Mouse (Mus musculus) heart, postnatal 25 days (tissue): ENCODE data around the gene Map3k5. TPM values are rescaled to one million over a fixed set of nuclear protein-coding genes. Genes with fewer than 3 reads are reported as not detected.
A peak's percentile ranks its signal among the peaks of the same experiment; 100 is the strongest.

Source experiments
- DNase-seq: peaks from one replicate; pipeline ENCODE4 v3.0.0; 2022; ENCODE audit warnings: low spot score
- intact Hi-C: fragments of 180-260 bp; cut with DNase I; formaldehyde crosslinking; loops from one replicate; pipeline ENCODE4 v1.15.1; 2025
- total RNA-seq, 2 experiments: library from RNA; stranded (reverse); gene quantifications; 2 replicates each; pipeline ENCODE4 v1.2.3; 2021

Gene Map3k5
- total RNA-seq, 2 experiments from 2014 or later: 37.0 to 37.7 TPM

DNA sequence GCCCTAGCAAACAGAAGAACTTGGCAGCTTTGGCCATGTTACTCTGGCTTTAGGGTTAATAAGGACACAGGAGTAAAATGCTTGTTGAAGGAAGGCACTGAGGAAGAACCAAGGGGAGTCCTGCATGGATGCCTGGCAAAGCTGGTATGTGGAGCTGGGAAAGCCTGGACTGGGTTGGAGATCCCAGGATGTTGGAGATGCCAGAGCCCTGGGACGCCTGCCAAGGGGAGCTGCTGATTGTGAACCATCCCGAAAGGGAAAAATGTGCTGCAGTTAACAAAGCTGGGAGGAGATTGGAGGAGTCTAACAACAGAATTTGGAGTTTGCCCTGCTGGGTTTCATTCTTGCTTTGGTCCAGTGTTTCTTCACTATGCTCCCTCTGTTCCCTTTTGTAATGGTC is 97.7 kb downstream of the Map3k5 start:
- DNase-seq: peak; percentile 25
- intact Hi-C loops: no loop called here

GRCm38 (mm10) chr10:20036375-20036774 is 102.1 kb downstream of the Map3k5 start:
- DNase-seq: no peak

GRCm38 (mm10) chr10:20036846-20037245 is 102.6 kb downstream of the Map3k5 start:
- intact Hi-C loops: no loop called here
- no peak for DNase-seq

More at GRCm38 (mm10) chr10:20036375-20036774, 102.1 kb downstream of the Map3k5 start:
- intact Hi-C loops: no loop called here

GRCm38 (mm10) chr10:20039531-20039930 is 105.3 kb downstream of the Map3k5 start:
- no peak for DNase-seq
- intact Hi-C loops: no loop called here

- DNase-seq: peak; percentile 51
- intact Hi-C loops: no loop called here
Observed at GRCm38 (mm10) chr10:20040116-20040515, 105.8 kb downstream of the Map3k5 start.

DNA sequence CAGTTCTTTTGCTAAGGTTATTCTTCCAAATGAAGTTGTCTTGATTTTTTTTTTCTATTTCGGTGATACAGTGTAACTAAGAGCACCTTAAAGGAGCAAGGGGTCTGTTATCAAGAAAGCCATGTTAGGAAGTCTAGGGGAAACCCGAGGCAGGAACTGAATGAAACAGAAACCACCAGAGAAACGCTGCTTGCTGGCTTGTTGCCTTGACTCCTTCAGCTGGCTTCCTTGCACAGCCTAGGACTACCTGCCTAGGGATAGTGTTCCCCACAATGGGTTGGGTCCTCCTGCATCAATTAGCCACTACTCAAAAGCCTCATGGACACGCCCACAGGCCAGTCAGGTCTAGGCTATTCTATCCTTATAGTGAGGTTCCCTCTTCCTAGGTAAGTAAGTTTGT is 106.4 kb downstream of the Map3k5 start:
- DNase-seq: no peak
- intact Hi-C loops: no loop called here

- intact Hi-C loops: no loop called here
- DNase-seq: no peak
Observed at GRCm38 (mm10) chr10:20042081-20042480, 107.8 kb downstream of the Map3k5 start.

- DNase-seq: no peak
- intact Hi-C loops: no loop called here
Observed at GRCm38 (mm10) chr10:20044051-20044450, 109.8 kb downstream of the Map3k5 start.

DNA sequence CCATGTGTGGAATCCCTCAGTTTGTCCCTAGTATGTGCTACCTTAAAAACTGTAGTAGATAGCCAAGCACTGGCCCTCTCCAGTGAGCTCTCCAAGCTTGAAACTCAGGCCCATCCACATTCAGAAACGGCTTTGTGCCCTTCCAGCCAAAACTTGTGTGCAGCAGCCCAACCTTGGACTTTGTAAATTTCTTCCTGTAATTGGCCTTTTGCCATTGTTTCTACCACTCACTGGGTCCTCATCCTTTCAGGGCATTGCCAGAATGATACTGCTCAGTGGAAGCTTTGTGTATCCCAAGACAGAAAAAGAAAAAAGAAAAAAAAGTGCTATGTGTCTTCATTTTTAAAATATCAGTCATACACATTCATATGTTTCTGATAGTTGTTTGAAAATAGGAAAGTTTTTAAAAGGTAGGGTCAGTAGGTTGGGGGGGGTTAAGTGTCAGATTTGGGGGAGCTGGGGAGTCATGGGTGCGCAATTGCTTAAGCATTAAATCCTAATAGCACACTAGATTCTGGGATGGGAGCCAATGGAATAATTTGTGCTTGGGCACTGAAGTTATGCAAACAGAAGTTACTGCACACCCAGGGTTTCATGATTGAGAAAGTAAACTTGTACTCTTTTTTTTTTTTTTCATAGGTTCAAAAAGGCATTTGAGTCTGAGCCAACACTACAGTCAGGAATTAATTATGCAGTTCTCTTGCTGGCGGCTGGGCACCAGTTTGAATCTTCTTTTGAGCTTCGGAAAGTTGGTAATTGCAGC is 111.6 kb downstream of the Map3k5 start:
- intact Hi-C loops: no loop called here
- DNase-seq: no peak

GRCm38 (mm10) chr10:20056859-20057644 is 122.8 kb downstream of the Map3k5 start:
- DNase-seq: no peak
- intact Hi-C loops: no loop called here

GRCm38 (mm10) chr10:20058031-20058430 is 123.8 kb downstream of the Map3k5 start:
- intact Hi-C loops: no loop called here
- no peak for DNase-seq

DNA sequence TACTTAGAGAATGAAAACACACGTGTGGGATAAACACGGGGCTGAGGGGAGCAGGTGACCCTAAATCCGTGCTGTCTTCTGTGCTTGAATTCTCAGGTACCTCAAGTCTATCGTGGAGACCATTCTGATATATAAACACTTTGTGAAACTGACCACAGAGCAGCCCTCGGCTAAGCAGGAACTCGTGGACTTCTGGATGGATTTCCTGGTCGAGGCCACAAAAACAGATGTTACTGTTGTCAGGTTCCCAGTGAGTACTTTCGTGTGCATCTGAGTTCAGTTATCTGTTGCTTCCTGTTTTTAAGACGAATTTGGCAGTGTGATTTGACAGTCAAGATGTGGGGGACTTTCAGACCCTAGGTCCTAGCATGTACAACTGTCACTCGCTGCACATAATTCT is 124.6 kb downstream of the Map3k5 start:
- no peak for DNase-seq
- intact Hi-C loops: no loop called here

DNA sequence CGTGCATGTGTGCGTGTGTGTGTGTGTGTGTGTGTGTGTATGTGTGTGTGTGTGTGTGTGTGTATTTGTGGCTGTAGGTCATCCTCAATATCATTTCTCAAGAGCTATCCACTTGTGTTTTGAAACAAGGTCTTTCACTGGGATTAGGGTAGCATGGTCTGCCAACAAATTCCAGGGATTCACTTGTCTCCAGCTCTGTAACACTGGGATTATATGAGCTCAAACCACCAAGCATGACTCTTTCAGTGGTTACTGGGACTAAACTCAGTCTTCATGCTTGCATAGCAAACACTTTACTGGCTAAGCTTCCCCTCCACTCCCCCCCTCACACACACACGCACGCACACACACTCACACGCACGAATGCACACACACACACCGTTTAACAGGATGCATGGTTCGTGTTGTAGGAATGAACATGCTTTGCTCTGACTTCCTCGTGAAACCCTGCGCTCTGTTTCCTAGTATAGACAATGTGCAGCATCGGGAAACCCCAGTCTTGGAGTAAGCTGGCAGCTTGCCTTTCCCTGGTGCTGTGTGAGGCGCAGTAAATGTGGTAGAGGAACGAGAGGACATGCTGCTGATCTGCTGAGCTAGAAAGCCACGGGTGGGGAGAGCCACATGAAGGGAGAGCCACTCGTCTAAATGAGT is 126.2 kb downstream of the Map3k5 start:
- intact Hi-C loops: loop anchor here (5.0 kb wide), 1 partner anchor 33 kb away; no protein-coding TSS in a partner anchor
- DNase-seq: no peak

DNA sequence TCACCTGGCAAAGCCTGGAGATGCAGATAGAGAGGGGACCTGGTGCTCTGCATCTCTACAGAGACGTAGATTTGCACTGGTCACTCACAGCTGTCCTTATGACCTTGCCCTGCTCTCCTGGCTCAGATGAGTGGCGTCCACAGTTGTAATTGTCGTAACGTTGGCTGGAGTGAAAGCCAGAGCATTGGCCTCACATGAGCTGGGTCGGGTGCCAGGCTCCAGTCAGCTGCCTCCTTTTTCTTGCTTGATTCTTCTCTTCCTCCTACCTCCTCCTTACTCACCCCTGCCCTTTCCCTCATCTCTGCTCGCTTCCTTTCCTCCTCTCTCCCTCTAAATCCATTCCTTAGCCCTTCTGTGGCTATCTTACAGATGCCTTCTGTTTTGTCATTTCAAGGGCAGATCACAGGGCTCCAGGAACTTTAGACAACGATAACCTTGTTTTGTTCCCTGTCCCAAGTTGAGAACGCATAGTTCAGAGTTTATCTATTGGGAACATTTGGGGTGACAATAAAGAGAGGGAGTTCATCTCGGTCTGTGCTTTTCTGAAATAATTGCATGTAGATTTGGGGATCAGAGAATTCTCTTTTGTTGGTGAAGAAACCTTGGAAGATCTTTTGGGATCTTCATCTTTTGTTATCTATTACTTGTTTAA is 130.4 kb downstream of the Map3k5 start:
- DNase-seq: no peak
- intact Hi-C loops: loop anchor here (5.0 kb wide), 1 partner anchor 37 kb away; no protein-coding TSS in a partner anchor

- DNase-seq: no peak
- intact Hi-C loops: no loop called here
Observed at GRCm38 (mm10) chr10:20066069-20066665, 131.9 kb downstream of the Map3k5 start.

DNA sequence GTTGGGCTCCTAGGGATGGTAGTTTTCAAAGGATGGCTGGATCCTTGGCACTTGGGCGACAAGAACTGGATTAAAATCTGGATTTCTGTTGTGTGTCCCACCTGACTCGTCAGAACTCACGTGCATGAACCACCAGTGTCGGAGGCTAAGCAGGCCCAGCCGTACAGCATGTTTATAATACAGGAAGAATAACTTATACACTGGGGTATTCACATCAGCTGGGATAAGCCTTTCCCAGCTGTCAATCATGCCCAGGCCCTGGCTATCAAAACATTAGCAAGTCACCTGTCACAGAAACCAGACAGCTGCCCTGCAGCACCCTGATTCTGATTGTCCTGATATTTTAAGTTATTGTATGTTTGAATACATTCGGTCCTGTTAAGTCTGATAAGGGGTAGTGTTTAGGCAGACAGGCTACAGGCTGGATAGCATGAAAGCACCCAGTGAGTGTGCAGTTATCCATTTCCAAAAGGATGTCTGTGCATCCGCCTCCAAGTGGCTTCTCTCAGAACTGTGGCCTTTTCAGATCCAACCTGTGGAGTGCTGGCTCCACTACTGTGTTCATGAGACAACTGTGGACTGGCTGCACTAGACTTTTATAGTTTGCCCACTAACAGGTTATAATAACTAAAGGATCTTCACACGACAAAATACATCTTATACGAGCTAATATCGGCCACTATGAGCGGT is 135.6 kb downstream of the Map3k5 start:
- DNase-seq: no peak
- intact Hi-C loops: loop anchor here (5.0 to 10.0 kb wide), 2 partner anchors 48 to 825 kb away; no protein-coding TSS in a partner anchor

DNA sequence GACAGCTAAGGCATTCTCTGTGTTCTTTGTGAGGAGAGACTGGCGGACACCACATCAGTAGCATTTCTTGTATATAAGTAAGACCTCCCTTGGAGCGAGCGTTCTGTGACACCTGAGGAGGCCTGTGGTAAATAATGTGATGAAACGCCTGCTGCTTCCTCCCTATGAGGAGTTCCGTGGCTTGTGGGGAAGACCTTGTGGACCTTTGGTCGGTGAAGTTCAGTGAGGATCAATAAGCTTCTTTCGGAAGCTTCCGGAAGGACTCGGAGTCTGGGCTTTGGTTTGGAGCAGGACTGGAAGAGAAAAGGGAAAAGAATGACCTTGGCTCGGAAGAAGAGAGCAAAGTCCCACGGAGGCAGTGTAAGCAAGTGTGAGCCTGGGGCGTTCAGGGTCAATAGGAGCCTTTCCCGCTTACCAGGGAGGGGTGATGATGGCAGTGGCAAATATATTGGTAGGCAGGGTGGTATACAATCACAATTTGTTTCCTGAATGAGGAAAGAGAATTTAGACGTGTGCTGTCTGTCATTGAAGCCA is 136.4 kb downstream of the Map3k5 start:
- intact Hi-C loops: loop anchor here (5.0 to 10.0 kb wide), 2 partner anchors 48 to 826 kb away; no protein-coding TSS in a partner anchor
- no peak for DNase-seq

- DNase-seq: no peak
- intact Hi-C loops: loop anchor here (2.0 to 10.0 kb wide), 4 partner anchors 49 to 827 kb away; no protein-coding TSS in a partner anchor
Observed at GRCm38 (mm10) chr10:20071716-20072115, 137.4 kb downstream of the Map3k5 start.
